Mouse (Mus musculus) CH12.LX (cell line): Measurements from ENCODE around the gene Aldh3a1. TPM values are rescaled to one million over a fixed set of nuclear protein-coding genes. Genes with fewer than 3 reads are reported as not detected.

Source experiments
- DNase-seq: peaks from one replicate; pipeline ENCODE4 v3.0.0-alpha.2; 2013; ENCODE audit errors: extremely low read depth
- H3K27ac ChIP-seq: 2 replicates; pipeline ENCODE4 v1.5.1; 2012; ENCODE audit warnings: low read depth, mild to moderate bottlenecking, control low read depth, moderate library complexity; ENCODE audit not compliant: insufficient read depth
- H3K27me3 ChIP-seq: replicated peaks from 2 replicates; pipeline ENCODE3; 2012; ENCODE audit warnings: inconsistent platforms
- H3K36me3 ChIP-seq, 2 experiments: replicated peaks in 1 of 2; 2 replicates each; pipeline versions ENCODE3 to v1.6.1; 2012; ENCODE audit warnings: inconsistent platforms in 1 of 2, low read length in 1 of 2, mild to moderate bottlenecking in 1 of 2, mixed read lengths in 1 of 2, moderate library complexity in 1 of 2; ENCODE audit not compliant: control insufficient read depth in 1 of 2, insufficient read depth in 1 of 2
- H3K4me1 ChIP-seq, 2 experiments: 2 replicates each; pipeline ENCODE4 v1.6.1; 2012; ENCODE audit warnings: inconsistent platforms in 1 of 2, moderate library complexity in 1 of 2; ENCODE audit not compliant: insufficient read depth in 2 of 2, control insufficient read depth in 1 of 2
- H3K4me2 ChIP-seq: 2 replicates; pipeline ENCODE4 v1.6.1; 2012; ENCODE audit warnings: low read depth, mild to moderate bottlenecking, control low read depth; ENCODE audit not compliant: poor library complexity, insufficient read depth, severe bottlenecking
- H3K4me3 ChIP-seq, 3 experiments: fragments of 150-350 bp in 1 of 3; sonication (generic) in 1 of 3; replicated peaks in 1 of 3; 2 replicates each; pipeline versions ENCODE3 to v1.5.1; 2011 to 2012; ENCODE audit warnings: low read depth in 2 of 3, low read length in 2 of 3, mild to moderate bottlenecking in 2 of 3, moderate library complexity in 2 of 3, control low read depth in 1 of 3, improper control_type of control experiment in 1 of 3, inconsistent platforms in 1 of 3, mixed read lengths in 1 of 3; ENCODE audit not compliant: poor library complexity in 1 of 3
- H3K79me2 ChIP-seq: replicated peaks from 2 replicates; pipeline ENCODE4 v1.6.1; 2012; ENCODE audit warnings: mild to moderate bottlenecking, moderate library complexity; ENCODE audit not compliant: control insufficient read depth, poor library complexity, insufficient read depth, severe bottlenecking; ENCODE audit errors: extremely low read depth
- H3K9ac ChIP-seq: 2 replicates; pipeline ENCODE4 v1.6.1; 2012; ENCODE audit warnings: low read depth, mild to moderate bottlenecking, control low read depth, moderate library complexity; ENCODE audit not compliant: insufficient read depth
- H3K9me3 ChIP-seq: replicated peaks from 2 replicates; pipeline ENCODE3; 2012; ENCODE audit warnings: low read length, inconsistent platforms, mixed read lengths
- ELF1 ChIP-seq: IDR thresholded peaks from 2 replicates; pipeline ENCODE4 v1.6.1; 2014; ENCODE audit warnings: low read depth, mild to moderate bottlenecking, inconsistent platforms, low read length, improper control_type of control experiment
- EP300 ChIP-seq: IDR thresholded peaks from 2 replicates; pipeline ENCODE4 v1.6.1; 2011; ENCODE audit warnings: low read length, improper control_type of control experiment
- ETS1 ChIP-seq: conservative IDR thresholded peaks from 2 replicates; pipeline ENCODE4 v1.6.1; 2012; ENCODE audit warnings: low read depth, mild to moderate bottlenecking, inconsistent platforms, low read length, improper control_type of control experiment, moderate library complexity
- HCFC1 ChIP-seq: IDR thresholded peaks from 2 replicates; pipeline ENCODE4 v1.6.1; 2012; ENCODE audit warnings: low read depth, mild to moderate bottlenecking, inconsistent platforms, low read length, improper control_type of control experiment
- JUN ChIP-seq: IDR thresholded peaks from 2 replicates; pipeline ENCODE4 v1.6.1; 2011; ENCODE audit warnings: low read depth, mild to moderate bottlenecking, low read length, improper control_type of control experiment, moderate library complexity; ENCODE audit not compliant: insufficient read depth
- KAT2A ChIP-seq: IDR thresholded peaks from 2 replicates; pipeline ENCODE4 v1.6.1; 2012; ENCODE audit warnings: low read length, improper control_type of control experiment, inconsistent platforms; ENCODE audit not compliant: insufficient replicate concordance
- MAX ChIP-seq: IDR thresholded peaks from 2 replicates; pipeline ENCODE4 v1.6.1; 2011; ENCODE audit warnings: low read length, improper control_type of control experiment
- MAZ ChIP-seq: IDR thresholded peaks from 2 replicates; pipeline ENCODE4 v1.6.1; 2012; ENCODE audit warnings: low read depth, mild to moderate bottlenecking, inconsistent platforms, low read length, improper control_type of control experiment, moderate library complexity
- MXI1 ChIP-seq: IDR thresholded peaks from 2 replicates; pipeline ENCODE4 v1.6.1; 2011; ENCODE audit warnings: mild to moderate bottlenecking, low read depth, low read length, improper control_type of control experiment
- MYC ChIP-seq: IDR thresholded peaks from 2 replicates; pipeline ENCODE4 v1.6.1; 2011; ENCODE audit warnings: low read depth, mild to moderate bottlenecking, improper control_type of control experiment, low read length
- PAX5 ChIP-seq: IDR thresholded peaks from 2 replicates; pipeline ENCODE4 v1.6.1; 2012; ENCODE audit warnings: low read length, inconsistent platforms, mixed read lengths
- POLR2AphosphoS2 ChIP-seq: IDR thresholded peaks from 2 replicates; pipeline ENCODE4 v1.6.1; 2011; ENCODE audit warnings: low read depth, low read length, improper control_type of control experiment
- SIN3A ChIP-seq: IDR thresholded peaks from 2 replicates; pipeline ENCODE4 v1.6.1; 2012; ENCODE audit warnings: low read length, improper control_type of control experiment, inconsistent platforms
- SMC3 ChIP-seq: IDR thresholded peaks from 2 replicates; pipeline ENCODE4 v1.6.1; 2011; ENCODE audit warnings: low read depth, low read length, improper control_type of control experiment
- TBP ChIP-seq: conservative IDR thresholded peaks from 2 replicates; pipeline ENCODE4 v1.6.1; 2011; ENCODE audit warnings: low read depth, low read length, improper control_type of control experiment
- USF1 ChIP-seq: IDR thresholded peaks from 2 replicates; pipeline ENCODE4 v1.6.1; 2014; ENCODE audit warnings: low read depth, mild to moderate bottlenecking, inconsistent platforms, low read length, improper control_type of control experiment
- USF2 ChIP-seq: conservative IDR thresholded peaks from 2 replicates; pipeline ENCODE4 v1.6.1; 2011; ENCODE audit warnings: low read depth, low read length, improper control_type of control experiment
- ZKSCAN1 ChIP-seq: IDR thresholded peaks from 2 replicates; pipeline ENCODE4 v1.6.1; 2012; ENCODE audit warnings: low read depth, inconsistent platforms, low read length, improper control_type of control experiment, borderline replicate concordance
- ZMIZ1 ChIP-seq: IDR thresholded peaks from 2 replicates; pipeline ENCODE4 v1.6.1; 2012; ENCODE audit warnings: low read depth, mild to moderate bottlenecking, inconsistent platforms, low read length, improper control_type of control experiment
- dilution Hi-C: fragments of 300-500 bp; cut with MboI; formaldehyde crosslinking; loops from 2 replicates; pipeline ENCODE4 v1.14.3; 2020; ENCODE audit warnings: low sequenced_read_pairs; ENCODE audit not compliant: extremely low pct_unique_long_range_greater_than_20kb, extremely low pct_ligation_motif_present
- in situ Hi-C: fragments of 300-500 bp; cut with MboI; formaldehyde crosslinking; loops from 3 replicates; pipeline ENCODE4 v1.14.3; 2019; ENCODE audit warnings: low sequenced_read_pairs, low pct_ligation_motif_present, low pct_unique_long_range_greater_than_20kb, mixed read lengths
- polyA plus RNA-seq: library from polyadenylated mRNA; unstranded; fragments of >175 nt; gene quantifications from 2 replicates; pipeline ENCODE4 v1.2.1, GENCODE M21; 2012; ENCODE audit warnings: low read depth; ENCODE audit not compliant: insufficient read length
- total RNA-seq, 2 experiments: library from RNA; depleted of rRNA; stranded (reverse); fragments of 300-350 nt in 1 of 2; fragments of >200 nt in 1 of 2; gene quantifications; 2 replicates each; pipeline ENCODE4 v1.2.3; 2012 to 2014

Gene Aldh3a1
- total and polyA plus RNA-seq, 3 experiments, result 0.12 to 0.25 (median 0.13) TPM

- TF ChIP-seq MAZ (peak; percentile 65; the same call in 1 of the 2 replicates), TBP (no peak), MAX (peak; percentile 91), MYC (peak; percentile 92), EP300 (no peak), POLR2AphosphoS2 (no peak), ZMIZ1 (no peak), PAX5 (no peak)
- TF ChIP-seq, all 38 proteins: peak for 17
Measured at GRCm38 (mm10) chr11:61231329-61231728, 24.0 kb downstream of the Aldh3a1 start (continued).

DNA sequence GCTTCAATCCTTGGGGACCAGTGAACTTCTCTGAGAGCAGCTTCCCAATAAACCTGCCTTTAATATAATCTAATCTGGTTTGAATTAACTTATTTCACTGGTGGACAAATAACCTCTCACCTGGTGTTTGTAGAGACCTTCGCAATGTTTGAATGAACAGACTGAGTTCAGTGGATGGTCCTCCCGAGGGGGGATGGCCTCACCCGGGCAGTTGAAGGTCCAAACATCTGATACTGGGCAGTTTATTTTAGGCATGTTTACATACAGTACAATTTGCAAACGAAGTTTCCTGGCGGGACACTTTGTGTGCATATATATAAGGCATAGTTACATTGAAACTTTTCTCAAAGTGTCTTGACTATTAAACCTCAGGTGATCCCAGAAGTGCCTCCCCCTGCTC is 26.8 kb downstream of the Aldh3a1 start:
- in situ Hi-C loops, result no loop called here
- TF ChIP-seq PAX5 (no peak), MXI1 (no peak), POLR2AphosphoS2 (no peak), MAX (no peak)
- no peaks in the 10 kb centered on the region for H3K27me3 ChIP-seq

GRCm38 (mm10) chr11:61236015-61236414 is 28.7 kb downstream of the Aldh3a1 start:
- H3K4me1 ChIP-seq, result peaks cover 0 to 8% of the 10 kb centered on the region in 2 experiments; a peak in 2 of 4 replicates
- in situ Hi-C loops (no loop called here), dilution Hi-C loops (no loop called here)
- no peaks in the 10 kb centered on the region for H3K79me2 ChIP-seq
- H3K9ac ChIP-seq, result no peak overlapping the region
- TF ChIP-seq MXI1, result no peak
- no peak for TF ChIP-seq HCFC1
- no peak for TF ChIP-seq ETS1
- no peak for TF ChIP-seq SMC3
- no peak for TF ChIP-seq ELF1
- no peak for TF ChIP-seq JUN
- TF ChIP-seq SIN3A, result no peak
- TF ChIP-seq MAZ, result no peak
- TF ChIP-seq ZKSCAN1, result no peak
- TF ChIP-seq POLR2AphosphoS2, result no peak
- TF ChIP-seq KAT2A, result no peak
- TF ChIP-seq USF1, result no peak
- no peak for TF ChIP-seq TBP
- TF ChIP-seq USF2, result no peak
- no peak overlapping the region for H3K4me3 ChIP-seq
- no peaks in the 10 kb centered on the region for H3K27me3 ChIP-seq
- no peaks in the 10 kb centered on the region for H3K36me3 ChIP-seq
- H3K9me3 ChIP-seq, result no peaks in the 10 kb centered on the region
- no peak for DNase-seq
- no peak overlapping the region for H3K4me2 ChIP-seq
- no peak overlapping the region for H3K27ac ChIP-seq

More for the DNA sequence above, 26.8 kb downstream of the Aldh3a1 start:
- Histone ChIP-seq H3K36me3 (no peaks in the 10 kb centered on the region), H3K4me2 (no peak overlapping the region), H3K4me1 (peaks cover 0 to 8% of the 10 kb centered on the region in 2 experiments; a peak in 2 of 4 replicates), H3K9me3 (no peaks in the 10 kb centered on the region), H3K9ac (no peak overlapping the region), H3K79me2 (no peaks in the 10 kb centered on the region), H3K4me3 (no peak overlapping the region), H3K27ac (no peak overlapping the region)
- dilution Hi-C loops, result no loop called here
- no peak for DNase-seq
